Mouse (Mus musculus): ENCODE results near the gene Gm6217. TPM values are rescaled to one million over a fixed set of nuclear protein-coding genes. Genes with fewer than 3 reads are reported as not detected.
A peak's percentile ranks its signal among the peaks of the same experiment; 100 is the strongest.
"Not testable (repeated sequence)": the region's sequence is repeated elsewhere in the genome, so short reads cannot be mapped to it uniquely, and the experiment has no call there.

Gm6217 gene
- not detected in 2 replicates for polyA plus RNA-seq (2014; fragmentation: Nextera tagmentation; extraction: Ambion mirVana)

DNA sequence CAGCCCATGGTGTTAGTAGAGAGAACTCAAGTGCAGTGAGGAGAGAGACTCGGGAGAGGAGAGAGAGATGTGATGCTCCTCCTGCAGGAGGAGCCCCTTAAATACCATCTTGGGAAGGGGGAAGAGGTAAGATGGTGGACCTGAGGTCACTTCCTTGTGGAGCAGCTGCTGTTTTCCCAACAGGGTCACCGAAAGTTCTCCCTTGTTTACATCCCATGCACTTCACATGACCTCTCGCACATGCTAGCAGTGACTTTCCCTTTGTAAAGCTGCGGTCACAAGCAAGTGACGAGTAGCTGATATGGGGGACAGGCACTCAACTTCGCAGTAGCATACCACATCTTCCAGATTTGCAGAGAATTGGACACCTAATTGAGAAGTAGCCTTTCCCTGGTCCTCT, at the start of gene Gm6217:
Gene Gm6217, minus strand, starts transcription at position 74 of the 400 bp plus-strand sequence.
- no CpG with 5 or more reads among the region's 6 CpGs for WGBS
- not testable (repeated sequence) for H3K4me3 ChIP-seq (ENCODE audit: low read depth, low read length); H3K9ac ChIP-seq (ENCODE audit: low read length)

DNA sequence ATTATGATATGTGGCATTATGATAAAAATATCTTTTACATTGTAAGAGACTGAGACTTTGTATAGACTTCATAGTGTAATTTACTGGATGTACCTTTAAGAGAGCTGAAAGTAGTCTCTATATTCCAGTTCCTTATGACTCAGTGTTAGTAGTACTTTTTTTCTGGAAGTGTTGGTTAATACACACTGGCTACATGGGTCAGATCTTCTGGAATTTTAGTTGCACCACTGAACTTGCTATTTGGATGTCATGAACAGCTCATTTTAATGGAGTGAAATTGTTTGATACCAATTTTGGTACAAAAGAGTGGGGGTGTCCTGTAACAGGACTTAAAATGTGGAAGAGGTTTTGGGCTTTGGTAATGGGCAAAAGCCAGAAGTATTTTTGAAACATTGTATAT, 46.6 kb upstream of the Gm6217 start:
- no peak for ATAC-seq (ENCODE audit: insufficient read depth, low FRiP score, low TSS enrichment)
- DNase-seq (ENCODE audit: low spot score): no peak

More for the DNA sequence above, at the start of gene Gm6217:
- H3K9me3 ChIP-seq (ENCODE audit: control insufficient read depth, low read length); H3K27me3 ChIP-seq (ENCODE audit: control insufficient read depth, insufficient read depth, low read length); H3K36me3 ChIP-seq (ENCODE audit: control insufficient read depth, insufficient read depth, low read length); DNase-seq (ENCODE audit: low spot score); H3K4me1 ChIP-seq (ENCODE audit: control insufficient read depth, insufficient read depth, low read length); H3K27ac ChIP-seq (ENCODE audit: low read depth, low read length); H3K4me2 ChIP-seq (ENCODE audit: low read depth); ATAC-seq (ENCODE audit: insufficient read depth, low FRiP score, low TSS enrichment): not testable (repeated sequence)

GRCm38 (mm10) chr1:82975750-82976149, 44.6 kb upstream of the Gm6217 start:
- Histone ChIP-seq H3K9ac (ENCODE audit: low read length) (no peak overlapping the region), H3K27ac (ENCODE audit: low read depth, low read length) (no peak overlapping the region), H3K9me3 (ENCODE audit: control insufficient read depth, low read length) (no peaks in the 10 kb centered on the region), H3K4me2 (ENCODE audit: low read depth) (no peak overlapping the region), H3K27me3 (ENCODE audit: control insufficient read depth, insufficient read depth, low read length) (no peaks in the 10 kb centered on the region), H3K36me3 (ENCODE audit: control insufficient read depth, insufficient read depth, low read length) (no peaks in the 10 kb centered on the region), H3K4me3 (ENCODE audit: low read depth, low read length) (no peak overlapping the region), H3K4me1 (ENCODE audit: control insufficient read depth, insufficient read depth, low read length) (no peaks in the 10 kb centered on the region)
- WGBS: 87% methylated on average over 5 of the region's 5 CpGs
- DNase-seq (ENCODE audit: low spot score) (no peak), ATAC-seq (ENCODE audit: insufficient read depth, low FRiP score, low TSS enrichment) (no peak)

More for the DNA sequence above, 46.6 kb upstream of the Gm6217 start:
- no peaks in the 10 kb centered on the region for H3K27me3 ChIP-seq (ENCODE audit: control insufficient read depth, insufficient read depth, low read length)
- no peak overlapping the region for H3K4me2 ChIP-seq (ENCODE audit: low read depth)
- H3K36me3 ChIP-seq (ENCODE audit: control insufficient read depth, insufficient read depth, low read length): no peaks in the 10 kb centered on the region
- no peak overlapping the region for H3K27ac ChIP-seq (ENCODE audit: low read depth, low read length)
- no peaks in the 10 kb centered on the region for H3K9me3 ChIP-seq (ENCODE audit: control insufficient read depth, low read length)
- H3K4me1 ChIP-seq (ENCODE audit: control insufficient read depth, insufficient read depth, low read length): no peaks in the 10 kb centered on the region
- H3K9ac ChIP-seq (ENCODE audit: low read length): no peak overlapping the region
- no peak overlapping the region for H3K4me3 ChIP-seq (ENCODE audit: low read depth, low read length)

DNA sequence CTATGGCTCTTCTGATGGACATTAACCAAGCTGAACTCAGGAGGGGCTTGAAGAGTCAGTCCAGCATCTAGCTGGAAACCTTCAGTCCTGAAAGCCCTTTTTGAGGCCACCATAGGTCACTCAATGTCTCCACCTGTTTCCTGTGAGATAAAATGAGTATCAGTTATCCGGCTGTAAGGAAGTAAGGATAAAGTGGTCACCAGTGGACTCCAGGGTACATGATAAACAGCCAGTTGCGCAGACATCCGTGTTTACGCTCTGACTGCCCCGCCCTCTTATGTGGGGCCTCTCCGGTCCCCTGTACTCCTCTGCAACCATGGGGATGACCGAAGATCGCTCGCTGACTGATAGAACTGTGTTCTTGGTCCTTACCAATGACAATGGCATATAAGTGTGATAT, 43.1 kb upstream of the Gm6217 start:
- no peaks in the 10 kb centered on the region for H3K9me3 ChIP-seq (ENCODE audit: control insufficient read depth, low read length)
- no peaks in the 10 kb centered on the region for H3K27me3 ChIP-seq (ENCODE audit: control insufficient read depth, insufficient read depth, low read length)
- ATAC-seq (ENCODE audit: insufficient read depth, low FRiP score, low TSS enrichment): no peak
- no peak overlapping the region for H3K4me2 ChIP-seq (ENCODE audit: low read depth)
- H3K36me3 ChIP-seq (ENCODE audit: control insufficient read depth, insufficient read depth, low read length): no peaks in the 10 kb centered on the region
- H3K4me3 ChIP-seq (ENCODE audit: low read depth, low read length): no peak overlapping the region
- no peaks in the 10 kb centered on the region for H3K4me1 ChIP-seq (ENCODE audit: control insufficient read depth, insufficient read depth, low read length)
- 90% methylated on average over 9 of the region's 9 CpGs for WGBS
- no peak for DNase-seq (ENCODE audit: low spot score)
- H3K9ac ChIP-seq (ENCODE audit: low read length): no peak overlapping the region
- H3K27ac ChIP-seq (ENCODE audit: low read depth, low read length): no peak overlapping the region

DNA sequence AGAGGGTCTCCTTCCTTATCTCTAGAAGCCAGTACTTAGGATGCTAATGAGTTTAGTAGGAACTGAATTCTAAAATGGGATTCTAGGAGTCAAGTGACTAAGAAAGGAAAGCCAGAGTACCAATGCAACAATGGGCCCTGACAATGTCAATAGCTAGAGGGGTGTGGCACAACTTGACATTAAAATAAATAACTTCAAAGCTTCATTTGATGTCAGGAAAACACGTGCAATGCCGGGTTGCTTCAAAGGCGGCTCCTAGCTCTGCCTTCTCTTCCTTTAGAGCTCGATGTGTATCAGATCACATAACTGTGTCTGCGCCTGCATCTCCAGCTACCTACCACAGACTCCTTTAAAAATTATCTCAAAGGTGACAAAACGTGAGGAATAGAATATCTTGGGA, 42.7 kb upstream of the Gm6217 start:
- no peaks in the 10 kb centered on the region for H3K9me3 ChIP-seq (ENCODE audit: control insufficient read depth, low read length)
- DNase-seq (ENCODE audit: low spot score): no peak
- no peaks in the 10 kb centered on the region for H3K4me1 ChIP-seq (ENCODE audit: control insufficient read depth, insufficient read depth, low read length)
- no peaks in the 10 kb centered on the region for H3K36me3 ChIP-seq (ENCODE audit: control insufficient read depth, insufficient read depth, low read length)
- no peak overlapping the region for H3K9ac ChIP-seq (ENCODE audit: low read length)
- no peak overlapping the region for H3K27ac ChIP-seq (ENCODE audit: low read depth, low read length)
- H3K4me3 ChIP-seq (ENCODE audit: low read depth, low read length): no peak overlapping the region
- no peak for ATAC-seq (ENCODE audit: insufficient read depth, low FRiP score, low TSS enrichment)
- no peak overlapping the region for H3K4me2 ChIP-seq (ENCODE audit: low read depth)
- WGBS: 75% methylated on average over 6 of the region's 6 CpGs
- H3K27me3 ChIP-seq (ENCODE audit: control insufficient read depth, insufficient read depth, low read length): no peaks in the 10 kb centered on the region

GRCm38 (mm10) chr1:82973244-82973643, 42.0 kb upstream of the Gm6217 start:
- Histone ChIP-seq H3K4me2 (ENCODE audit: low read depth) (no peak overlapping the region), H3K9me3 (ENCODE audit: control insufficient read depth, low read length) (no peaks in the 10 kb centered on the region), H3K9ac (ENCODE audit: low read length) (no peak overlapping the region), H3K27ac (ENCODE audit: low read depth, low read length) (no peak overlapping the region), H3K36me3 (ENCODE audit: control insufficient read depth, insufficient read depth, low read length) (no peaks in the 10 kb centered on the region), H3K4me1 (ENCODE audit: control insufficient read depth, insufficient read depth, low read length) (no peaks in the 10 kb centered on the region), H3K4me3 (ENCODE audit: low read depth, low read length) (no peak overlapping the region), H3K27me3 (ENCODE audit: control insufficient read depth, insufficient read depth, low read length) (no peaks in the 10 kb centered on the region)
- DNase-seq (ENCODE audit: low spot score): no peak
- ATAC-seq (ENCODE audit: insufficient read depth, low FRiP score, low TSS enrichment): no peak
- WGBS: 90% methylated on average over 1 of the region's 1 CpGs

GRCm38 (mm10) chr1:82972046-82972445, 40.8 kb upstream of the Gm6217 start:
- H3K27ac ChIP-seq (ENCODE audit: low read depth, low read length): no peak overlapping the region
- H3K9me3 ChIP-seq (ENCODE audit: control insufficient read depth, low read length): no peaks in the 10 kb centered on the region
- H3K36me3 ChIP-seq (ENCODE audit: control insufficient read depth, insufficient read depth, low read length): no peaks in the 10 kb centered on the region
- no peak for DNase-seq (ENCODE audit: low spot score)
- 70% methylated on average over 4 of the region's 4 CpGs for WGBS
- H3K4me2 ChIP-seq (ENCODE audit: low read depth): no peak overlapping the region
- H3K27me3 ChIP-seq (ENCODE audit: control insufficient read depth, insufficient read depth, low read length): no peaks in the 10 kb centered on the region
- no peak overlapping the region for H3K4me3 ChIP-seq (ENCODE audit: low read depth, low read length)
- H3K9ac ChIP-seq (ENCODE audit: low read length): no peak overlapping the region
- ATAC-seq (ENCODE audit: insufficient read depth, low FRiP score, low TSS enrichment): no peak
- H3K4me1 ChIP-seq (ENCODE audit: control insufficient read depth, insufficient read depth, low read length): no peaks in the 10 kb centered on the region

DNA sequence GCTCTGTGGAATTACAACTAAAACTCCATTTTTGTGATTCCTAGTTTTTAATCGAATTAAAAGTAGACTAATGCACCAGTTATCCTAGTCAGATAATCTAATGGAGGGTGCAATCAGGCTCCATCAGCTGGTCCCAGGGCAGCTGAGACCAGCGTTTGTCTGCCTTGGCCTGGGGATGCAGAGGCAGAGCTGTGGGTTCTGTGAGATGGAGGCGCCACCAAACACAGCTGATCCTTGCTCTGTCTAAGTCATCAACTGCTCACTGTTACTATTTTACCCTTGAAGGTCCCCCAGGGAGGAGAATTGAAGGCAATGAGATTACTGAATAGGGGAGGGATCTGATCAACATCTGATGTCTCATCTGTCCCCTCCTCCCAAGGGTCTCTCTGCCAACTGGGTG, 35.2 kb upstream of the Gm6217 start:
- H3K4me2 ChIP-seq (ENCODE audit: low read depth): no peak overlapping the region
- no peak overlapping the region for H3K9ac ChIP-seq (ENCODE audit: low read length)
- no peaks in the 10 kb centered on the region for H3K27me3 ChIP-seq (ENCODE audit: control insufficient read depth, insufficient read depth, low read length)
- H3K36me3 ChIP-seq (ENCODE audit: control insufficient read depth, insufficient read depth, low read length): no peaks in the 10 kb centered on the region
- no peak for DNase-seq (ENCODE audit: low spot score)
- WGBS: 66% methylated on average over 3 of the region's 3 CpGs
- no peaks in the 10 kb centered on the region for H3K4me1 ChIP-seq (ENCODE audit: control insufficient read depth, insufficient read depth, low read length)
- peak; percentile 41; the same call in 1 of the 2 replicates for ATAC-seq (ENCODE audit: insufficient read depth, low FRiP score, low TSS enrichment)
- H3K9me3 ChIP-seq (ENCODE audit: control insufficient read depth, low read length): no peaks in the 10 kb centered on the region
- no peak overlapping the region for H3K27ac ChIP-seq (ENCODE audit: low read depth, low read length)
- H3K4me3 ChIP-seq (ENCODE audit: low read depth, low read length): no peak overlapping the region

- Histone ChIP-seq H3K27me3 (ENCODE audit: control insufficient read depth, insufficient read depth, low read length) (no peaks in the 10 kb centered on the region), H3K36me3 (ENCODE audit: control insufficient read depth, insufficient read depth, low read length) (no peaks in the 10 kb centered on the region), H3K4me2 (ENCODE audit: low read depth) (no peak within 1 kb of the TSS), H3K27ac (ENCODE audit: low read depth, low read length) (no peak within 1 kb of the TSS), H3K9me3 (ENCODE audit: control insufficient read depth, low read length) (no peaks in the 10 kb centered on the region), H3K9ac (ENCODE audit: low read length) (no peak within 1 kb of the TSS), H3K4me1 (ENCODE audit: control insufficient read depth, insufficient read depth, low read length) (no peaks in the 10 kb centered on the region), H3K4me3 (ENCODE audit: low read depth, low read length) (no peak within 1 kb of the TSS)
- 86% methylated on average over 11 of the region's 11 CpGs for WGBS
- ATAC-seq (ENCODE audit: insufficient read depth, low FRiP score, low TSS enrichment): no peak
- DNase-seq (ENCODE audit: low spot score): no peak
These were observed 28.7 kb upstream of the Gm6217 start, which contains the start of gene Gm47955 for GRCm38 (mm10) chr1:82959870-82960385. Gene Gm47955, plus strand, starts transcription at chr1:82960286.

All from neural tube, embryonic 11.5 days (tissue).